ENCODE assay signal across 17 mouse cellular contexts in genomic region chr14:78674606-78675005, GRCm38 (mm10). TPM values are rescaled to one million over a fixed set of nuclear protein-coding genes. Genes with fewer than 3 reads are reported as not detected.
DNase-seq lines count a peak whose midpoint lies in the region; ATAC-seq and TF ChIP-seq lines count a peak whose summit lies in the region.
"Had no signal": no experiment of that assay in that cellular context is flagged by ENCODE, and none has a peak within 500 bp of the region (broad histone marks: within the 10 kb centered on the region; RNA-seq: fewer than 3 reads in every experiment).

No protein-coding gene starts in this region.

- H3K27me3 ChIP-seq in cerebellum, adult 2 months (ENCODE audit: control insufficient read depth, insufficient read depth, low read length) = no peaks in the 10 kb centered on the region
- H3K27me3 ChIP-seq in heart, embryonic 11.5 days (ENCODE audit: control insufficient read depth, insufficient read depth, low read length) = no peaks in the 10 kb centered on the region
- H3K27me3 ChIP-seq in lung, postnatal 0 days (replicated peaks; ENCODE audit: insufficient read depth, low read length) = no peaks in the 10 kb centered on the region
- H3K27me3 ChIP-seq: liver, embryonic 13.5 days; megakaryocyte, embryonic 14.5 days had no signal

- H3K9me3 ChIP-seq in heart, embryonic 11.5 days (replicated peaks; ENCODE audit: control insufficient read depth, low read length) = no peaks in the 10 kb centered on the region
- H3K9me3 ChIP-seq in lung, postnatal 0 days (ENCODE audit: low read length) = no peaks in the 10 kb centered on the region

- peak; percentile 5 to 33 for DNase-seq in cerebellum, adult 2 months
- DNase-seq in cerebellum, adult 11 months = no peak
- DNase-seq in heart, postnatal 4 days = peak; percentile 22
- DNase-seq in lung, postnatal 0 days (ENCODE audit: low spot score) = peak; percentile 65
- DNase-seq in lung, postnatal 14 days = no peak
- no peak for DNase-seq in layer of hippocampus, adult 8-10 months (ENCODE audit: low spot score in 2 of 2)
- no peak for DNase-seq in urinary bladder, postnatal 36 days (ENCODE audit: low spot score in 2 of 2)
- DNase-seq: adrenal gland, adult 2 months; cerebellum, adult 9-11 months; gastrocnemius, postnatal 36 days; liver, embryonic 13.5 days; right cerebral cortex, postnatal 25 days; thymus, postnatal 25 days had no signal

- no peak overlapping the region for H3K4me3 ChIP-seq in cerebellum, adult 2 months (replicated peaks; ENCODE audit: insufficient read depth, low read depth, low read length)
- no peak overlapping the region for H3K4me3 ChIP-seq in heart, embryonic 11.5 days (ENCODE audit: low read depth, low read length)
- no peak overlapping the region for H3K4me3 ChIP-seq in lung, postnatal 0 days (ENCODE audit: low read depth, low read length)
- H3K4me3 ChIP-seq: liver, embryonic 13.5 days; megakaryocyte, embryonic 14.5 days had no signal

- ATAC-seq in heart, embryonic 11.5 days (replicated peaks; ENCODE audit: insufficient number of reproducible peaks, low FRiP score, low TSS enrichment) = no peak
- ATAC-seq in lung, postnatal 0 days = peak; percentile 47; the same call in 1 of the 2 replicates
- ATAC-seq: hindbrain, embryonic 16.5 days; midbrain, embryonic 16.5 days had no signal

- H3K4me2 ChIP-seq in heart, embryonic 11.5 days = no peak overlapping the region
- H3K4me2 ChIP-seq in lung, postnatal 0 days (replicated peaks; ENCODE audit: low read depth, low read length) = no peak overlapping the region
- H3K4me2 ChIP-seq: liver, embryonic 13.5 days had no signal

- TF ChIP-seq EP300 in lung, postnatal 0 days (IDR thresholded peaks at IDR 0.05) = peak; percentile 36; the same call in 1 of the 2 replicates

- no peaks in the 10 kb centered on the region for H3K36me3 ChIP-seq in heart, embryonic 11.5 days (ENCODE audit: control insufficient read depth, insufficient read depth, low read length)
- H3K36me3 ChIP-seq in lung, postnatal 0 days (ENCODE audit: insufficient read depth, low read length) = no peaks in the 10 kb centered on the region
- H3K36me3 ChIP-seq: liver, embryonic 13.5 days had no signal

- no peak overlapping the region for H3K9ac ChIP-seq in heart, embryonic 11.5 days (ENCODE audit: low read depth, low read length)
- H3K9ac ChIP-seq in lung, postnatal 0 days (replicated peaks; ENCODE audit: low read depth) = no peak overlapping the region
- H3K9ac ChIP-seq: liver, embryonic 13.5 days had no signal

- peaks cover 4% of the 10 kb centered on the region; the same call in 1 of the 2 replicates for H3K4me1 ChIP-seq in cerebellum, adult 2 months (ENCODE audit: control insufficient read depth, insufficient read depth, low read length)
- peaks cover 12% of the 10 kb centered on the region for H3K4me1 ChIP-seq in heart, embryonic 11.5 days (ENCODE audit: control insufficient read depth, insufficient read depth, low read length)
- peaks cover 11% of the 10 kb centered on the region; the same call in 1 of the 2 replicates for H3K4me1 ChIP-seq in lung, postnatal 0 days (ENCODE audit: insufficient read depth, low read depth, low read length)

- TF ChIP-seq CTCF in cerebellum, adult 2 months (IDR thresholded peaks at IDR 0.05; ENCODE audit: borderline replicate concordance, insufficient read depth, low read depth, low read length) = no peak
- no peak for TF ChIP-seq CTCF in lung, postnatal 0 days (IDR thresholded peaks at IDR 0.05)

- WGBS in cerebellum, adult 2 months = 44% methylated on average over 9 of the region's 9 CpGs
- WGBS in heart, embryonic 11.5 days (ENCODE audit: insufficient replicate concordance) = 76% methylated on average over 9 of the region's 9 CpGs
- WGBS in lung, postnatal 0 days = 60% methylated on average over 9 of the region's 9 CpGs

- TF ChIP-seq POLR2A in cerebellum, adult 2 months (IDR thresholded peaks at IDR 0.05; ENCODE audit: borderline replicate concordance, insufficient read depth, low read length) = no peak

- H3K27ac ChIP-seq in cerebellum, adult 2 months (ENCODE audit: insufficient read depth, low read length) = no peak overlapping the region
- no peak overlapping the region for H3K27ac ChIP-seq in heart, embryonic 11.5 days (ENCODE audit: low read depth, low read length)
- no peak overlapping the region for H3K27ac ChIP-seq in lung, postnatal 0 days (ENCODE audit: low read length)
- H3K27ac ChIP-seq: liver, embryonic 13.5 days had no signal

RNA-seq across cellular contexts. Expression of gene Dgkh, which starts 58.0 kb away (rescaled TPM):
- 8.9 and 9.5 TPM in 2 replicates for polyA plus RNA-seq in cerebellum, adult 2 months (2012; rRNA removed)
- total RNA-seq in heart, postnatal 4 days (2021) = 10 to 100 TPM; 14.5 to 17.3 TPM
- 2.1 and 2.9 TPM in 2 replicates for polyA plus RNA-seq in heart, embryonic 11.5 days (2014; fragmentation: Nextera tagmentation; extraction: Ambion mirVana)
- polyA plus RNA-seq in lung, postnatal 0 days (2015; fragmentation: Nextera tagmentation; extraction: Ambion mirVana) = 4.0 and 4.6 TPM in 2 replicates
- total RNA-seq in layer of hippocampus, adult 8-10 months (2022) = 10 to 100 TPM; 83.7 to 94.4 (median 90.7) TPM

Comparison
In these comparisons a context has a peak if more than half of its experiments do, and no peak if none do; other contexts are left out.
1. DNase-seq: peak in cerebellum, adult 2 months (2 of 2), heart, postnatal 4 days (single experiment) and lung, postnatal 0 days (single experiment); none in cerebellum, adult 11 months (single experiment), lung, postnatal 14 days (single experiment), layer of hippocampus, adult 8-10 months (0 of 2) and urinary bladder, postnatal 36 days (0 of 2).